Mouse (Mus musculus): ENCODE measurements around the gene Oxct1. TPM values are rescaled to one million over a fixed set of nuclear protein-coding genes. Genes with fewer than 3 reads are reported as not detected.

Oxct1 gene
- total and polyA plus RNA-seq, 2 experiments = 1.7 to 6.4 TPM

GRCm38 (mm10) chr15:3987981-3988380 lies 38.2 kb upstream of the Oxct1 start:
- TF ChIP-seq CTCF (IDR thresholded peaks at IDR 0.05; ENCODE audit: low read depth, low read length) (0 out of 2 replicates have a peak, but pooled peaks have one; percentile 16), POLR2A (IDR thresholded peaks at IDR 0.05; ENCODE audit: extremely low read depth, insufficient read depth, low read length) (no peak)
- peak; percentile 23 for DNase-seq (ENCODE audit: extremely low read depth, low read depth, low spot score)
- no peak overlapping the region for H3K4me3 ChIP-seq (ENCODE audit: insufficient read depth, low read depth, low read length)
- H3K79me2 ChIP-seq (ENCODE audit: control insufficient read depth, insufficient read depth, low read length) = no peaks in the 10 kb centered on the region
- H3K36me3 ChIP-seq (ENCODE audit: control insufficient read depth, insufficient read depth, low read length) = peaks cover 51% of the 10 kb centered on the region
- H3K27me3 ChIP-seq (ENCODE audit: control insufficient read depth, insufficient read depth, low read length) = no peaks in the 10 kb centered on the region
- 75% methylated on average over 2 of the region's 2 CpGs for WGBS
- no peak overlapping the region for H3K27ac ChIP-seq (replicated peaks; ENCODE audit: insufficient read depth, low read depth, low read length)
- no peak overlapping the region for H3K9ac ChIP-seq (ENCODE audit: low read depth, low read length)
- H3K4me1 ChIP-seq (ENCODE audit: control insufficient read depth, insufficient read depth, low read length) = no peaks in the 10 kb centered on the region

GRCm38 (mm10) chr15:3994852-3995447 lies 31.2 kb upstream of the Oxct1 start:
- Histone ChIP-seq H3K79me2 (ENCODE audit: control insufficient read depth, insufficient read depth, low read length) (no peaks in the 10 kb centered on the region), H3K27me3 (ENCODE audit: control insufficient read depth, insufficient read depth, low read length) (no peaks in the 10 kb centered on the region), H3K4me3 (ENCODE audit: insufficient read depth, low read depth, low read length) (peak overlapping the region; percentile 92), H3K9ac (ENCODE audit: low read depth, low read length) (peak overlapping the region; percentile 97), H3K36me3 (ENCODE audit: control insufficient read depth, insufficient read depth, low read length) (peaks cover 16% of the 10 kb centered on the region), H3K27ac (replicated peaks; ENCODE audit: insufficient read depth, low read depth, low read length) (peak overlapping the region; percentile 98), H3K4me1 (ENCODE audit: control insufficient read depth, insufficient read depth, low read length) (no peaks in the 10 kb centered on the region; the same call in 1 of the 2 replicates)
- 19% methylated on average over 14 of the region's 14 CpGs for WGBS
- TF ChIP-seq POLR2A (IDR thresholded peaks at IDR 0.05; ENCODE audit: extremely low read depth, insufficient read depth, low read length) (no peak), CTCF (IDR thresholded peaks at IDR 0.05; ENCODE audit: low read depth, low read length) (no peak)
- DNase-seq (ENCODE audit: extremely low read depth, low read depth, low spot score) = peak; percentile 19

- Histone ChIP-seq H3K27me3 (ENCODE audit: control insufficient read depth, insufficient read depth, low read length) (no peaks in the 10 kb centered on the region), H3K4me3 (ENCODE audit: insufficient read depth, low read depth, low read length) (peak within 1 kb of the TSS; percentile 92), H3K4me1 (ENCODE audit: control insufficient read depth, insufficient read depth, low read length) (no peaks in the 10 kb centered on the region; the same call in 1 of the 2 replicates), H3K36me3 (ENCODE audit: control insufficient read depth, insufficient read depth, low read length) (peaks cover 11% of the 10 kb centered on the region), H3K27ac (replicated peaks; ENCODE audit: insufficient read depth, low read depth, low read length) (peak within 1 kb of the TSS; percentile 98), H3K79me2 (ENCODE audit: control insufficient read depth, insufficient read depth, low read length) (no peaks in the 10 kb centered on the region), H3K9ac (ENCODE audit: low read depth, low read length) (peak within 1 kb of the TSS; percentile 97)
- under 1% methylated on average over 60 of the region's 61 CpGs for WGBS
- TF ChIP-seq CTCF (IDR thresholded peaks at IDR 0.05; ENCODE audit: low read depth, low read length) (no peak), POLR2A (IDR thresholded peaks at IDR 0.05; ENCODE audit: extremely low read depth, insufficient read depth, low read length) (peak; percentile 87; the same call in 1 of the 2 replicates)
- DNase-seq (ENCODE audit: extremely low read depth, low read depth, low spot score) = peak; percentile 97
These were observed 30.5 kb upstream of the Oxct1 start, which contains the start of gene AW549877 for GRCm38 (mm10) chr15:3995448-3996266. TSS of gene AW549877 (minus strand) at chr15:3995744.

- peak overlapping the region; percentile 79 for H3K9ac ChIP-seq (ENCODE audit: low read depth, low read length)
- H3K27me3 ChIP-seq (ENCODE audit: control insufficient read depth, insufficient read depth, low read length) = no peaks in the 10 kb centered on the region
- no peaks in the 10 kb centered on the region for H3K79me2 ChIP-seq (ENCODE audit: control insufficient read depth, insufficient read depth, low read length)
- peaks cover 7% of the 10 kb centered on the region for H3K36me3 ChIP-seq (ENCODE audit: control insufficient read depth, insufficient read depth, low read length)
- 19% methylated on average over 14 of the region's 14 CpGs for WGBS
- TF ChIP-seq CTCF (IDR thresholded peaks at IDR 0.05; ENCODE audit: low read depth, low read length) = no peak
- TF ChIP-seq POLR2A (IDR thresholded peaks at IDR 0.05; ENCODE audit: extremely low read depth, insufficient read depth, low read length) = no peak
- peak overlapping the region; percentile 91 for H3K27ac ChIP-seq (replicated peaks; ENCODE audit: insufficient read depth, low read depth, low read length)
- DNase-seq (ENCODE audit: extremely low read depth, low read depth, low spot score) = no peak
- no peaks in the 10 kb centered on the region; the same call in 1 of the 2 replicates for H3K4me1 ChIP-seq (ENCODE audit: control insufficient read depth, insufficient read depth, low read length)
- H3K4me3 ChIP-seq (ENCODE audit: insufficient read depth, low read depth, low read length) = peak overlapping the region; percentile 60
These were observed 29.7 kb upstream of the Oxct1 start for GRCm38 (mm10) chr15:3996267-3997010.

- WGBS = 84% methylated on average over 2 of the region's 2 CpGs
- Histone ChIP-seq H3K27me3 (ENCODE audit: control insufficient read depth, insufficient read depth, low read length) (no peaks in the 10 kb centered on the region), H3K79me2 (ENCODE audit: control insufficient read depth, insufficient read depth, low read length) (no peaks in the 10 kb centered on the region), H3K4me3 (ENCODE audit: insufficient read depth, low read depth, low read length) (no peak overlapping the region), H3K36me3 (ENCODE audit: control insufficient read depth, insufficient read depth, low read length) (no peaks in the 10 kb centered on the region), H3K27ac (replicated peaks; ENCODE audit: insufficient read depth, low read depth, low read length) (no peak overlapping the region), H3K4me1 (ENCODE audit: control insufficient read depth, insufficient read depth, low read length) (no peaks in the 10 kb centered on the region; the same call in 1 of the 2 replicates), H3K9ac (ENCODE audit: low read depth, low read length) (no peak overlapping the region)
- TF ChIP-seq POLR2A (IDR thresholded peaks at IDR 0.05; ENCODE audit: extremely low read depth, insufficient read depth, low read length) = no peak
- no peak for TF ChIP-seq CTCF (IDR thresholded peaks at IDR 0.05; ENCODE audit: low read depth, low read length)
- DNase-seq (ENCODE audit: extremely low read depth, low read depth, low spot score) = no peak
These were observed 27.0 kb upstream of the Oxct1 start for GRCm38 (mm10) chr15:3999144-3999543.

Data from liver, adult 2 months (tissue).